Mouse (Mus musculus) brain, embryonic 14.5 days (tissue): ENCODE measurements around the gene Cuedc2.

Experiments used
- CTCF ChIP-seq: fragments of 200-500 bp; IDR thresholded peaks from 2 replicates; pipeline ENCODE4 v1.5.1; 2012; ENCODE audit warnings: inconsistent platforms, mild to moderate bottlenecking, moderate library complexity, borderline replicate concordance; ENCODE audit not compliant: insufficient read depth, insufficient read length; ENCODE audit errors: extremely low read depth
- POLR2A ChIP-seq: fragments of 200-500 bp; IDR thresholded peaks from 2 replicates; pipeline ENCODE4 v1.6.1; 2012; ENCODE audit warnings: mild to moderate bottlenecking, inconsistent platforms, borderline replicate concordance; ENCODE audit not compliant: poor library complexity, insufficient read depth, insufficient read length, severe bottlenecking; ENCODE audit errors: extremely low read depth

DNA sequence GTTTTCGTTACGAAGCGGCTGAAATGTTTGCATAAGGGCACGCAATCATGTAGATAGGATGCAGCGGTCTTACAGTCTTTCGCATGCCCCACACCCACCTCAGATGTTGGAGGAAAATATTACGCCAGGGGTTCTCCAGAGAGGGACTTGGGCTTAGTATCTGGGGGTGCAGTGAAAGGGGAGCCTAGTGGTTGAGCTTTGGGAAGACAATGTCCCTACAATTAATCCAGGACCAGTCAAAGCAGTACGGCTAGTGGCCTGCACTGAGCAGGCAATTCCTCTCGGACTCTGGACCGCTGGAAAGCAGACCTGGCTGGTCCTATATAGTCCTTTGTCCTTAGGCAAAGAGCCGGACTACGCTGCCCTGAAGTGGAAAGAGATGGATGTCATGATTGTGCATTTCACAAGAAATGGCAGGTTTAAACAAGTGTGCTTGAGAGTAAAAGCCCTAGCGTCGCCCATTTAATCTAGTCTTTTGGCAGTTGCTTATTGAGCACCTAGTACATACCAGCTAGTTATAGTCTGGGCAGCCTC, 10.9 kb downstream of the Cuedc2 start:
- TF ChIP-seq CTCF (no peak), POLR2A (no peak)
